Mouse (Mus musculus) megakaryocyte-erythroid progenitor cell, adult 5-6 weeks (primary cell): Measurements from ENCODE around the gene Arhgdig. TPM values are rescaled to one million over a fixed set of nuclear protein-coding genes. Genes with fewer than 3 reads are reported as not detected.

ENCODE experiments used
- total RNA-seq, 2 experiments: library from RNA; stranded (forward) in 1 of 2; stranded (reverse) in 1 of 2; fragments of 200-1000, 215-1000 nt in 1 of 2; fragments of >200 nt in 1 of 2; fragmentation: Nextera tagmentation in 1 of 2; gene quantifications; 2 replicates each; pipeline ENCODE4 v1.2.3; 2014 to 2017

Gene Arhgdig
- total RNA-seq, 2 experiments from 2014 or later = 4.5 to 6.3 TPM

Other genes starting within 250 kb of the Arhgdig start
- 14.8 and 18.4 TPM in 2 replicates for gene Capn15, start 222.0 kb downstream of the Arhgdig start, total RNA-seq (2014; fragmentation: Nextera tagmentation)
- gene Capn15, start 222.0 kb downstream of the Arhgdig start, total RNA-seq (2017) = 1.7 and 3.5 TPM in 2 replicates
- gene Rab11fip3, start 138.2 kb downstream of the Arhgdig start, total RNA-seq (2014; fragmentation: Nextera tagmentation) = 0.48 and 3.2 TPM in 2 replicates
- gene Rab11fip3, start 138.2 kb downstream of the Arhgdig start, total RNA-seq (2017) = 0.33 and 0.65 TPM in 2 replicates
- gene Decr2, start 117.4 kb downstream of the Arhgdig start, total RNA-seq (2014; fragmentation: Nextera tagmentation) = 6.8 and 7.7 TPM in 2 replicates
- 5.6 and 7.8 TPM in 2 replicates for gene Decr2, start 117.4 kb downstream of the Arhgdig start, total RNA-seq (2017)
- 103 and 104 TPM in 2 replicates for gene Nme4, start 112.2 kb downstream of the Arhgdig start, total RNA-seq (2014; fragmentation: Nextera tagmentation)
- gene Nme4, start 112.2 kb downstream of the Arhgdig start, total RNA-seq (2017) = 70.5 and 80.3 TPM in 2 replicates
- gene Tmem8, start 94.5 kb downstream of the Arhgdig start, total RNA-seq (2014; fragmentation: Nextera tagmentation) = 38.1 and 41.1 TPM in 2 replicates
- gene Tmem8, start 94.5 kb downstream of the Arhgdig start, total RNA-seq (2017) = 6.0 and 18.4 TPM in 2 replicates
- gene Mrpl28, start 84.3 kb downstream of the Arhgdig start, total RNA-seq (2014; fragmentation: Nextera tagmentation) = 116 and 152 TPM in 2 replicates
- 30.1 and 63.1 TPM in 2 replicates for gene Mrpl28, start 84.3 kb downstream of the Arhgdig start, total RNA-seq (2017)
- 29.2 and 32.1 TPM in 2 replicates for gene Axin1, start 69.1 kb downstream of the Arhgdig start, total RNA-seq (2014; fragmentation: Nextera tagmentation)
- 39.9 and 208 TPM in 2 replicates for gene Axin1, start 69.1 kb downstream of the Arhgdig start, total RNA-seq (2017)
- 14.1 and 22.5 TPM in 2 replicates for gene Pdia2, start 8.7 kb downstream of the Arhgdig start, total RNA-seq (2014; fragmentation: Nextera tagmentation)
- gene Pdia2, start 8.7 kb downstream of the Arhgdig start, total RNA-seq (2017) = 6.6 and 13.9 TPM in 2 replicates
- 1.4 TPM in 1 of 2 replicates, not detected in the other for gene Rgs11, start 4.8 kb downstream of the Arhgdig start, total RNA-seq (2014; fragmentation: Nextera tagmentation)
- gene Rgs11, start 4.8 kb downstream of the Arhgdig start, total RNA-seq (2017) = not detected in 2 replicates
- 5.5 and 6.2 TPM in 2 replicates for gene Fam234a, start 36.5 kb upstream of the Arhgdig start, total RNA-seq (2014; fragmentation: Nextera tagmentation)
- 4.6 and 5.3 TPM in 2 replicates for gene Fam234a, start 36.5 kb upstream of the Arhgdig start, total RNA-seq (2017)
- 92.6 and 106 TPM in 2 replicates for gene Luc7l, start 45.1 kb upstream of the Arhgdig start, total RNA-seq (2014; fragmentation: Nextera tagmentation)
- 156 and 197 TPM in 2 replicates for gene Luc7l, start 45.1 kb upstream of the Arhgdig start, total RNA-seq (2017)
- 0.22 and 0.25 TPM in 2 replicates for gene Neurl1b, start 207.0 kb upstream of the Arhgdig start, total RNA-seq (2014; fragmentation: Nextera tagmentation)
- gene Neurl1b, start 207.0 kb upstream of the Arhgdig start, total RNA-seq (2017) = 0.09 and 0.53 TPM in 2 replicates